Mouse (Mus musculus): ENCODE measurements around the gene Serpinb6b.

DNA sequence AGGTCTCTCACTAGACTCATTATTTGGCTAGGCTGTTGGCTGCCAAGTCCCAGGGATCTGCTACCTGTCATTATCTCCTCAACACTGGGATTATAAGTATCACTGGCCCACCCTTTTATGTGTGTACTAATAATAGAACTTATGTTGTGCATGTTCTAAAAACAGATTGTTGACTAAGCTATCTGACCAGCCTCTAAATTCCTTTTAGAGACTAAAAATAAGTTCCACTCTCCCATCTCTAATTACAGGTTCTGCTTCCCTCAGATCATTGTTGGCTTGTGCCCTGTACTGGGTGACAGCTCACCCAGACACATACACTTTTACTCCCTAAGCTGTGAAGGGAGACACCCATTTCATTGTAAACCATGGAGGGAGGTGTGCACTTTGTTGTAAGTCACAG lies 42.4 kb upstream of the Serpinb6b start:
- TF ChIP-seq CTCF (IDR thresholded peaks at IDR 0.05; ENCODE audit: insufficient read depth, low read depth, low read length) (no peak), POLR2A (IDR thresholded peaks at IDR 0.05; ENCODE audit: insufficient read depth, low read depth, low read length) (no peak)

All from olfactory bulb, adult 2 months (tissue).